Mouse (Mus musculus) stomach, postnatal 0 days (tissue): Measurements from ENCODE around the gene Hpn. TPM values are rescaled to one million over a fixed set of nuclear protein-coding genes. Genes with fewer than 3 reads are reported as not detected.

Source experiments
- ATAC-seq: fragments of 200-750 bp; cut with Nextera tagmentation; 2 replicates; pipeline ENCODE4 v1.8.0; 2017; ENCODE audit not compliant: low FRiP score, low TSS enrichment
- DNase-seq: peaks from one replicate; pipeline ENCODE4 v3.0.0-alpha.2; 2016; ENCODE audit warnings: low spot score
- H3K27ac ChIP-seq: fragments of 300-500 bp; sonication (generic); replicated peaks from 2 replicates; pipeline ENCODE4 v1.5.1; 2014; ENCODE audit warnings: mild to moderate bottlenecking, control low read depth
- H3K27me3 ChIP-seq: fragments of 300-500 bp; sonication (generic); 2 replicates; pipeline ENCODE4 v1.6.1; 2014; ENCODE audit warnings: low read length; ENCODE audit not compliant: control insufficient read depth, insufficient read depth
- H3K36me3 ChIP-seq: fragments of 300-500 bp; sonication (generic); 2 replicates; pipeline ENCODE4 v1.6.1; 2014; ENCODE audit warnings: low read length, mixed read lengths; ENCODE audit not compliant: control insufficient read depth, insufficient read depth
- H3K4me1 ChIP-seq: fragments of 300-500 bp; sonication (generic); replicated peaks from 2 replicates; pipeline ENCODE4 v1.6.1; 2014; ENCODE audit warnings: antibody characterized with exemption; ENCODE audit not compliant: control insufficient read depth, insufficient read depth
- H3K4me2 ChIP-seq: fragments of 300-500 bp; sonication (generic); replicated peaks from 2 replicates; pipeline ENCODE4 v1.6.1; 2014; ENCODE audit warnings: low read depth, mild to moderate bottlenecking, control low read depth, moderate library complexity
- H3K4me3 ChIP-seq: fragments of 300-500 bp; sonication (generic); 2 replicates; pipeline ENCODE4 v1.5.1; 2014; ENCODE audit warnings: low read depth, low read length, control low read depth
- H3K9ac ChIP-seq: fragments of 300-500 bp; sonication (generic); 2 replicates; pipeline ENCODE4 v1.6.1; 2014; ENCODE audit warnings: mild to moderate bottlenecking, low read length, control low read depth, mixed read lengths
- H3K9me3 ChIP-seq: fragments of 300-500 bp; sonication (generic); 2 replicates; pipeline ENCODE4 v1.6.1; 2016; ENCODE audit warnings: low read length; ENCODE audit not compliant: control insufficient read depth
- CTCF ChIP-seq: IDR thresholded peaks from 2 replicates; pipeline ENCODE4 v1.5.1; 2016; ENCODE audit warnings: antibody characterized with exemption, low read depth, mild to moderate bottlenecking, moderate library complexity
- EP300 ChIP-seq: optimal IDR thresholded peaks from 2 replicates; pipeline ENCODE3; 2016; ENCODE audit warnings: antibody characterized with exemption
- WGBS: fragments of 180-500 bp; shearing (Covaris S2); extraction: QIAGEN DNeasy Blood & Tissue Kit; methylation state at CpG from one replicate; pipeline ENCODE4 v1.1.7; 2014; 5-methylcytosine and 5-hydroxymethylcytosine counted together
- polyA plus RNA-seq: library from polyadenylated mRNA; unstranded; fragments of >200 nt; fragmentation: Nextera tagmentation; extraction: Ambion mirVana; gene quantifications from 2 replicates; pipeline ENCODE4 v1.2.1, GENCODE M21; 2015

The Hpn gene
- polyA plus RNA-seq, 1 experiment from 2014 or later: 17.9 TPM

GRCm38 (mm10) chr7:31135717-31136116, 20.6 kb upstream of the Hpn start:
- no peak overlapping the region for H3K9ac ChIP-seq
- DNase-seq (no peak), ATAC-seq (no peak)
- no peaks in the 10 kb centered on the region for H3K9me3 ChIP-seq
- H3K27ac ChIP-seq: no peak overlapping the region
- WGBS: 97% methylated on average over 10 of the region's 10 CpGs
- no peak for TF ChIP-seq CTCF
- no peak for TF ChIP-seq EP300
- no peaks in the 10 kb centered on the region for H3K4me1 ChIP-seq
- no peak overlapping the region for H3K4me2 ChIP-seq
- no peak overlapping the region for H3K4me3 ChIP-seq
- peaks cover 48% of the 10 kb centered on the region for H3K36me3 ChIP-seq
- no peaks in the 10 kb centered on the region for H3K27me3 ChIP-seq

DNA sequence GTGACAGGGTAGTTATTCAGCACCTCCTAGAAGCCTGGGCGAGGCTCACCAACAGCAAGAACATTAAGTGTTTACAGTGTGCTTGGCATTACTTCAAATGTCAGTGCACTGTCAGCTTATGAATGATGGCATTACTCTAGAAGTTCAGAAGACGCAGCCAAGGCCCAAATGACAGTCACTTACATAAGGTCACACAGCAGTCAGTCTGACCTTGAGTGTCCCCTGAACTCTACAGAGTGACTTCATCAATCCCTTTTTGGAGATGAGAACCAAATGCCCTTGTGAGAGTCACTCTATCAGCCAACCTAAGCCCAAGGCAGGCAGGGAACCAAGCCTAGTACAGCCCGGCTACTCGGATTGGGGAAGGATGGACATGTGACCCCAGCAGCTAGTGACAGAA, 16.8 kb upstream of the Hpn start:
- ATAC-seq: no peak
- no peak for TF ChIP-seq CTCF
- no peak for TF ChIP-seq EP300
- peaks cover 35% of the 10 kb centered on the region for H3K36me3 ChIP-seq

GRCm38 (mm10) chr7:31130841-31131240, 15.8 kb upstream of the Hpn start:
- no peak overlapping the region for H3K27ac ChIP-seq
- no peaks in the 10 kb centered on the region for H3K4me1 ChIP-seq
- H3K9me3 ChIP-seq: no peaks in the 10 kb centered on the region
- DNase-seq: peak; percentile 42
- H3K4me2 ChIP-seq: no peak overlapping the region
- H3K27me3 ChIP-seq: no peaks in the 10 kb centered on the region
- TF ChIP-seq EP300 (no peak), CTCF (peak; percentile 89)
- WGBS: 36% methylated on average over 4 of the region's 4 CpGs
- no peak overlapping the region for H3K4me3 ChIP-seq
- no peak overlapping the region for H3K9ac ChIP-seq
- peaks cover 30% of the 10 kb centered on the region for H3K36me3 ChIP-seq
- ATAC-seq: peak; percentile 40; the same call in 1 of the 2 replicates

More for the DNA sequence above, 16.8 kb upstream of the Hpn start:
- no peak overlapping the region for H3K4me3 ChIP-seq
- H3K27me3 ChIP-seq: no peaks in the 10 kb centered on the region
- no peak for DNase-seq
- H3K27ac ChIP-seq: no peak overlapping the region
- H3K4me2 ChIP-seq: no peak overlapping the region
- no peaks in the 10 kb centered on the region for H3K9me3 ChIP-seq
- H3K4me1 ChIP-seq: no peaks in the 10 kb centered on the region
- no peak overlapping the region for H3K9ac ChIP-seq
- 80% methylated on average over 4 of the region's 4 CpGs for WGBS

- WGBS: 91% methylated on average over 7 of the region's 7 CpGs
- ATAC-seq: no peak
Observed at GRCm38 (mm10) chr7:31130197-31130596, 15.1 kb upstream of the Hpn start.

DNA sequence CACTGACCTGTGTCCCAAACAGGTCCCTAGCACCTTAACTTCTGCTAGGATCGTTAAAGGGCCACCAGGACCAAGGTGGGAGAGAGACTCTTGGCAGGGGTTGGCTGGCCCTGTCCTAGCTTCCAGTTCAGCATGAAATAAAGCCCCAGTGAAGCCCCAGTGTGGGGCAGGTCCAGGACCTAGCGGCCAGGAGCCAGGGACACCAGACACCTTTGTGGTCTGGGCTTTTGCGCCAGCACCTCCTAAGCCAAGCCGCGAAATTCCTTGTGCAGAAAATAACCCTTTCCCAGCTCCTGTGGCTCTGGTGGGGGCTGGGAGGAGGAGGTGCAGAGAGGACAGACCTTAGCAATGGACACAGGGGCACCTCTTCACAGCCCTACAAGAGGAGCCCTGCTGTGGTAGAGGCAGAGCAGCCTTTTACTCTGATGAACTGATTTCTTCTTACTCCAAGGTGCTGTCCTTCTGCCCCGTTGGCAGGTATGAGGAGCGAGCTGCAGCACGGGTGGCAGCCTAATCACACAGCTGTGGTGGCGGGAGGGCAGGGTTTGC, 13.1 kb upstream of the Hpn start:
- Histone ChIP-seq H3K27me3 (no peaks in the 10 kb centered on the region), H3K36me3 (peaks cover 17% of the 10 kb centered on the region), H3K9ac (no peak overlapping the region), H3K9me3 (no peaks in the 10 kb centered on the region), H3K4me2 (no peak overlapping the region), H3K4me1 (no peaks in the 10 kb centered on the region), H3K4me3 (no peak overlapping the region), H3K27ac (no peak overlapping the region)
- TF ChIP-seq EP300 (no peak), CTCF (no peak)
- DNase-seq: no peak
- 63% methylated on average over 9 of the region's 9 CpGs for WGBS
- ATAC-seq: no peak

More at GRCm38 (mm10) chr7:31130197-31130596, 15.1 kb upstream of the Hpn start:
- no peaks in the 10 kb centered on the region for H3K4me1 ChIP-seq
- no peak overlapping the region for H3K4me3 ChIP-seq
- H3K27me3 ChIP-seq: no peaks in the 10 kb centered on the region
- TF ChIP-seq EP300: no peak
- TF ChIP-seq CTCF: no peak
- H3K9me3 ChIP-seq: no peaks in the 10 kb centered on the region
- H3K36me3 ChIP-seq: peaks cover 24% of the 10 kb centered on the region
- no peak for DNase-seq
- H3K4me2 ChIP-seq: no peak overlapping the region
- no peak overlapping the region for H3K9ac ChIP-seq
- H3K27ac ChIP-seq: no peak overlapping the region

- Histone ChIP-seq H3K4me1 (no peaks in the 10 kb centered on the region), H3K9me3 (no peaks in the 10 kb centered on the region), H3K27ac (no peak within 1 kb of the TSS), H3K4me3 (peak within 1 kb of the TSS; percentile 65), H3K36me3 (peaks cover 13% of the 10 kb centered on the region), H3K27me3 (no peaks in the 10 kb centered on the region), H3K9ac (peak within 1 kb of the TSS; percentile 63), H3K4me2 (peak within 1 kb of the TSS; percentile 98)
- ATAC-seq (peak; percentile 72), DNase-seq (peak; percentile 74)
- TF ChIP-seq EP300 (no peak), CTCF (no peak)
- 2% methylated on average over 46 of the region's 60 CpGs for WGBS
Observed at GRCm38 (mm10) chr7:31126851-31127724, 12.0 kb upstream of the Hpn start, which contains the start of gene Scn1b. Gene Scn1b, minus strand, starts transcription at chr7:31127003.
